Mouse (Mus musculus) E14TG2a.4 (cell line): ENCODE measurements around the gene Cryge.
A peak's percentile ranks its signal among the peaks of the same experiment; 100 is the strongest.

Source experiments
- H3K27me3 ChIP-seq: 2 replicates; pipeline ENCODE4 v1.6.1; 2014; ENCODE audit warnings: low read length, control low read depth; ENCODE audit not compliant: insufficient read depth
- H3K36me3 ChIP-seq: 2 replicates; pipeline ENCODE4 v1.6.1; 2014; ENCODE audit warnings: low read length, control low read depth; ENCODE audit not compliant: insufficient read depth
- H3K4me1 ChIP-seq: replicated peaks from 2 replicates; pipeline ENCODE4 v1.6.1; 2014; ENCODE audit warnings: low read depth, low read length, control low read depth
- H3K4me3 ChIP-seq: replicated peaks from 2 replicates; pipeline ENCODE4 v1.5.1; 2014; ENCODE audit warnings: mild to moderate bottlenecking, low read length
- H3K9me3 ChIP-seq: 2 replicates; pipeline ENCODE4 v1.6.1; 2014; ENCODE audit warnings: low read length, control low read depth
- CTCF ChIP-seq: conservative IDR thresholded peaks from 2 replicates; pipeline ENCODE4 v1.5.1; 2014; ENCODE audit warnings: low read length
- NANOG ChIP-seq: IDR thresholded peaks from 2 replicates; pipeline ENCODE4 v1.6.1; 2014; ENCODE audit warnings: borderline replicate concordance, low read length, mixed read lengths
- POU5F1 ChIP-seq: IDR thresholded peaks from 2 replicates; pipeline ENCODE4 v1.6.1; 2014; ENCODE audit warnings: low read length, borderline replicate concordance

Cryge gene

DNA sequence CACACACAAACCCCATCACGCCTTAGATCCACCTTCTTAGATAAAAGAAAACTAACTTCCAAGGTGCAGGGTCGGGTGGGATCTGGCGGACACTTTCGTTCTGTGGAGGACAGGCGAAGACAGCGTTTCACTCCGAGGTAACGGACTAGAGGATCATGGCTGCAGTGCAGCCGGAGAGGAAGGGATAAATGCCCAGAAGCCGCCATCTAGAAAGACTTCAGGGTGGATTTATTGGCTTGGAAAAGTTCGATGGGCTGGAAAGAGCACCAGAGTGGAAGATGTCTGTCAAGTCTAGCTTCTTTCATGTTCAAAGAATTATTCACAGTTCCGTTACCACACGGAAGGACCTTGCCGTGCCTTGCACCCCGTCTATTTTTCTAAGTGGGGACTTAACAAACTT, 13.3 kb upstream of the Cryge start:
- H3K27me3 ChIP-seq, result peaks cover 4% of the 10 kb centered on the region; the same call in 1 of the 2 replicates
- no peak overlapping the region for H3K4me3 ChIP-seq
- TF ChIP-seq POU5F1 (no peak), NANOG (no peak), CTCF (no peak)

GRCm38 (mm10) chr1:65063352-65063751, 12.4 kb upstream of the Cryge start, which contains the start of gene Crygd:
TSS of gene Crygd (minus strand) at chr1:65063452.
- H3K36me3 ChIP-seq, result no peaks in the 10 kb centered on the region
- peaks cover 27% of the 10 kb centered on the region for H3K9me3 ChIP-seq
- peaks cover 7% of the 10 kb centered on the region for H3K4me1 ChIP-seq
- H3K27me3 ChIP-seq, result peaks cover 4% of the 10 kb centered on the region; the same call in 1 of the 2 replicates
- TF ChIP-seq NANOG, result no peak
- no peak for TF ChIP-seq POU5F1
- TF ChIP-seq CTCF, result no peak
- H3K4me3 ChIP-seq, result peak within 1 kb of the TSS; percentile 59

More for the DNA sequence above, 13.3 kb upstream of the Cryge start:
- H3K9me3 ChIP-seq, result peaks cover 27% of the 10 kb centered on the region
- no peaks in the 10 kb centered on the region for H3K36me3 ChIP-seq
- peaks cover 13% of the 10 kb centered on the region for H3K4me1 ChIP-seq

GRCm38 (mm10) chr1:65052140-65052539, 1.2 kb upstream of the Cryge start:
- TF ChIP-seq CTCF (no peak), POU5F1 (no peak)
- H3K27me3 ChIP-seq, result peaks cover 12% of the 10 kb centered on the region

DNA sequence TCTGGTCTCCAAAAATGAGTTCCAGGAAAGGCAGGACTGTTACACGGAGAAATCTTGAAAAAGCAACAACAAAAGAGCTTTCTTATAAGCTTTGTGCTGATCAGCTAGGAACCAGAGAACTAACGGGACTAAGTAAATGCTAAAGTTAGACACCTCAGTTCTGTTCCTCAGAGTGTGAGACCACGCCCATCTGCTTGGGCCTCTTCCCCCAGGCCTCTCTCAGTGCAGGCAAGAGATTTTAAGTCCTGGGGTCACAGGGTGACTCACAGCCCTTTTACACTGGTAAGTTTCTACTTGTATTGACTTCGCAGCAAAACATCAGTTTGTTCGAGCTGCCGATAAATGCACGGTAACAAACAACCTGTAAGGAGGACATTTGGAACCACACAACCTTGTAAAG, 747 bp upstream of the Cryge start:
- Histone ChIP-seq H3K27me3 (peaks cover 12% of the 10 kb centered on the region), H3K4me1 (peaks cover 29% of the 10 kb centered on the region), H3K4me3 (peak overlapping the region; percentile 39), H3K9me3 (no peaks in the 10 kb centered on the region), H3K36me3 (no peaks in the 10 kb centered on the region)
- TF ChIP-seq POU5F1, result no peak
- TF ChIP-seq NANOG, result no peak
- no peak for TF ChIP-seq CTCF

More at GRCm38 (mm10) chr1:65052140-65052539, 1.2 kb upstream of the Cryge start:
- Histone ChIP-seq H3K9me3 (no peaks in the 10 kb centered on the region), H3K4me1 (peaks cover 29% of the 10 kb centered on the region), H3K36me3 (no peaks in the 10 kb centered on the region), H3K4me3 (no peak overlapping the region; the same call in 1 of the 2 replicates)

DNA sequence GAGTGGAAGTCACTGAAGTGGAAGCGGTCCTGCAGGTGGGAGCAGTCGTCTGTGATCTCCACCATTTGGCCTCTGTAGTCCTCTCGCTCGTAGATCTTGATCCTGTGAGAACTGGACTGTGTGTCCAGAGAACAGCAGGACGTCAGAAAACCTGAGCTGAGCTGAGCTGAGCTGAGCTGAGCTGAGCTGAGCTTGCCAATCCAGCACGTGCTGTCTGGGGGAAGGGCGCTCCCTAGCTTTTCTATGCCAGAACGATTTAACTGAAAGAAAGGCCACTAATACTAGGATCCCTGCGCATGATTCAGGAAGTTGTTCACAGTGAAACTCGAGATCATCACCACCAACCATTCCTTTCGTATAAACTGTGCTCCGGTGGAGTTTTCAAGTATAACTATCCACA, 2.2 kb downstream of the Cryge start:
- Histone ChIP-seq H3K9me3 (no peaks in the 10 kb centered on the region), H3K36me3 (no peaks in the 10 kb centered on the region), H3K27me3 (peaks cover 12% of the 10 kb centered on the region), H3K4me1 (peaks cover 29% of the 10 kb centered on the region), H3K4me3 (no peak overlapping the region)
- TF ChIP-seq CTCF (no peak), POU5F1 (no peak), NANOG (no peak)

GRCm38 (mm10) chr1:65046401-65047109, 4.4 kb downstream of the Cryge start:
- Histone ChIP-seq H3K36me3 (no peaks in the 10 kb centered on the region), H3K9me3 (no peaks in the 10 kb centered on the region), H3K27me3 (peaks cover 12% of the 10 kb centered on the region), H3K4me3 (no peak overlapping the region), H3K4me1 (peaks cover 15% of the 10 kb centered on the region)
- TF ChIP-seq CTCF, result peak; percentile 90
- no peak for TF ChIP-seq NANOG

GRCm38 (mm10) chr1:65043433-65043832, 7.5 kb downstream of the Cryge start:
- Histone ChIP-seq H3K36me3 (no peaks in the 10 kb centered on the region), H3K9me3 (no peaks in the 10 kb centered on the region; the same call in 1 of the 2 replicates), H3K27me3 (no peaks in the 10 kb centered on the region; the same call in 1 of the 2 replicates), H3K4me3 (no peak overlapping the region), H3K4me1 (peaks cover 28% of the 10 kb centered on the region)
- TF ChIP-seq POU5F1 (no peak), NANOG (no peak), CTCF (no peak)

- H3K27me3 ChIP-seq, result no peaks in the 10 kb centered on the region
- TF ChIP-seq POU5F1 (no peak), CTCF (no peak), NANOG (no peak)
Observed at GRCm38 (mm10) chr1:65041837-65042236, 9.1 kb downstream of the Cryge start.

More at GRCm38 (mm10) chr1:65041837-65042236, 9.1 kb downstream of the Cryge start:
- Histone ChIP-seq H3K36me3 (no peaks in the 10 kb centered on the region), H3K9me3 (peaks cover 5% of the 10 kb centered on the region; the same call in 1 of the 2 replicates), H3K4me1 (peaks cover 40% of the 10 kb centered on the region), H3K4me3 (no peak overlapping the region)
